Mouse (Mus musculus) ES-E14 (cell line): ENCODE measurements around the gene Mlst8.
A peak's percentile ranks its signal among the peaks of the same experiment; 100 is the strongest.

Experiments used
- MAFK ChIP-seq: IDR thresholded peaks from 2 replicates; pipeline ENCODE4 v1.6.1; 2014; ENCODE audit warnings: mild to moderate bottlenecking, low read depth, low read length, inconsistent platforms; ENCODE audit not compliant: insufficient read depth
- ZC3H11A ChIP-seq: IDR thresholded peaks from 2 replicates; pipeline ENCODE4 v1.6.1; 2012; ENCODE audit warnings: low read depth, mild to moderate bottlenecking, inconsistent platforms, low read length, borderline replicate concordance
- ZNF384 ChIP-seq: IDR thresholded peaks from 2 replicates; pipeline ENCODE4 v1.6.1; 2012; ENCODE audit warnings: low read depth, low read length, inconsistent platforms

DNA sequence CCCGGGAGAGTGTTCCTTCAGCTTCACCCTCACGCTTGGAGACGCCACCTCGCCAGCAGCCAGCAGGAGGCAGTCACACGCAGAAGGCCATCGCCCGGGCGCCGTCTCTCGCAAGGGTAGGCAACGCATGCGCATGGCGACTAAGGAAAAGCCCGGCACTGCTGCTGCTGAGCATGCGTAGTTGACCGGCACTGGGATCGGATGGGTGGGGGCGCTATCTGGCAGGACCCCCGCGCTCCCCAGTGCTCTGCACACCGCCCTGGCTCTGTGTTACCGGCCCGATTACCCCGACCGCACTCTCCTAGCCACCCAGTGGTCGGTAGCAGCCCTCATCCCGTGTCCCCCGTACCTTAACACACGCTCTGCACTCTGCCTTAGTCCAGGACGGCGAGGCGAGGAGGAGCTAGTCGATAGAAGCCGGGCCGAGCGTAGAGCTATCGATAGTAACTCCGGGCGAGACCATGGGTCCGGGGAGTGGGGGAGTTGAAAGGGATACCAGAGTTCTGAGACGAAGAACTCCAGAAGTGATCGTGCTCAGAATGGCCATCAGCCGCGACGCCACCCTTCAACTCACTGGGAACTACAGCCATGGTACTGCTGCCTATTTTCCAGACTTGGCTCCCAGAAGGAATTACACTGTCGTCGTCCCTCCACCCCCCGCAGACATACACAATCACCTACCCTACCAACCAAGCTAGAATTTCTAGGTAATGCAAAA lies at the start of gene Mlst8:
- TF ChIP-seq MAFK (no peak), ZNF384 (0 out of 2 replicates have a peak, but pooled peaks have one; percentile 48), ZC3H11A (peak; percentile 32; the same call in 1 of the 2 replicates)
